Mouse (Mus musculus) liver, embryonic 13.5 days (tissue): ENCODE data around the gene Trpv6. TPM values are rescaled to one million over a fixed set of nuclear protein-coding genes. Genes with fewer than 3 reads are reported as not detected.

Source experiments
- ATAC-seq: fragments of 200-750 bp; cut with Nextera tagmentation; 2 replicates; pipeline ENCODE4 v1.8.0; 2017; ENCODE audit warnings: low read depth, mild to moderate bottlenecking, moderate number of reproducible peaks, moderate library complexity
- DNase-seq: peaks from one replicate; pipeline ENCODE4 v3.0.0; 2022
- H3K27ac ChIP-seq: fragments of 300-500 bp; sonication (generic); 2 replicates; pipeline ENCODE4 v1.5.1; 2015; ENCODE audit warnings: moderate library complexity, mild to moderate bottlenecking, inconsistent platforms
- H3K27me3 ChIP-seq: fragments of 300-500 bp; sonication (generic); 2 replicates; pipeline ENCODE4 v1.6.1; 2015; ENCODE audit warnings: mild to moderate bottlenecking, inconsistent platforms
- H3K36me3 ChIP-seq: fragments of 300-500 bp; sonication (generic); 2 replicates; pipeline ENCODE4 v1.6.1; 2015; ENCODE audit warnings: mild to moderate bottlenecking, inconsistent platforms
- H3K4me1 ChIP-seq: fragments of 300-500 bp; sonication (generic); replicated peaks from 2 replicates; pipeline ENCODE4 v1.6.1; 2015; ENCODE audit warnings: inconsistent platforms
- H3K4me2 ChIP-seq: fragments of 300-500 bp; sonication (generic); 2 replicates; pipeline ENCODE4 v1.6.1; 2015; ENCODE audit warnings: inconsistent platforms, mild to moderate bottlenecking, moderate library complexity
- H3K4me3 ChIP-seq: fragments of 300-500 bp; sonication (generic); replicated peaks from 2 replicates; pipeline ENCODE4 v1.5.1; 2015; ENCODE audit warnings: mild to moderate bottlenecking, inconsistent platforms
- H3K9ac ChIP-seq: fragments of 300-500 bp; sonication (generic); 2 replicates; pipeline ENCODE4 v1.6.1; 2015; ENCODE audit warnings: mild to moderate bottlenecking, inconsistent platforms
- H3K9me3 ChIP-seq: fragments of 300-500 bp; sonication (generic); replicated peaks from 2 replicates; pipeline ENCODE4 v1.6.1; 2016; ENCODE audit warnings: inconsistent platforms
- WGBS: fragments of 180-500 bp; shearing (Covaris S2); methylation state at CpG from one replicate; pipeline ENCODE4 v1.1.7; 2015; ENCODE audit not compliant: insufficient replicate concordance; 5-methylcytosine and 5-hydroxymethylcytosine counted together
- polyA plus RNA-seq: library from polyadenylated mRNA; unstranded; fragments of >200 nt; fragmentation: Nextera tagmentation; extraction: Ambion mirVana; gene quantifications from 2 replicates; pipeline ENCODE4 v1.2.1, GENCODE M21; 2015

The Trpv6 gene
- polyA plus RNA-seq, 1 experiment from 2014 or later: 0.08 TPM

- H3K27ac ChIP-seq: no peak overlapping the region
- no peak for ATAC-seq
- H3K9ac ChIP-seq: no peak overlapping the region
- 63% methylated on average over 3 of the region's 3 CpGs for WGBS
- H3K9me3 ChIP-seq: no peaks in the 10 kb centered on the region
- H3K36me3 ChIP-seq: no peaks in the 10 kb centered on the region
- no peak for DNase-seq
- no peak overlapping the region for H3K4me3 ChIP-seq
- H3K27me3 ChIP-seq: no peaks in the 10 kb centered on the region
- H3K4me2 ChIP-seq: no peak overlapping the region
- H3K4me1 ChIP-seq: no peaks in the 10 kb centered on the region; the same call in 1 of the 2 replicates
Observed at GRCm38 (mm10) chr6:41646220-41646619, 10.0 kb upstream of the Trpv6 start.

GRCm38 (mm10) chr6:41643227-41643626, 7.0 kb upstream of the Trpv6 start:
- H3K27ac ChIP-seq: no peak overlapping the region
- no peak for DNase-seq
- H3K27me3 ChIP-seq: no peaks in the 10 kb centered on the region
- H3K9me3 ChIP-seq: no peaks in the 10 kb centered on the region
- H3K4me3 ChIP-seq: no peak overlapping the region
- WGBS: 74% methylated on average over 3 of the region's 3 CpGs
- no peaks in the 10 kb centered on the region; the same call in 1 of the 2 replicates for H3K4me1 ChIP-seq
- no peaks in the 10 kb centered on the region for H3K36me3 ChIP-seq
- H3K9ac ChIP-seq: no peak overlapping the region
- peak; percentile 51; the same call in 1 of the 2 replicates for ATAC-seq
- no peak overlapping the region for H3K4me2 ChIP-seq

GRCm38 (mm10) chr6:41642765-41643164, 6.6 kb upstream of the Trpv6 start:
- DNase-seq (no peak), ATAC-seq (no peak)
- Histone ChIP-seq H3K4me3 (no peak overlapping the region), H3K4me1 (no peaks in the 10 kb centered on the region; the same call in 1 of the 2 replicates), H3K4me2 (no peak overlapping the region), H3K27me3 (no peaks in the 10 kb centered on the region), H3K27ac (no peak overlapping the region), H3K36me3 (no peaks in the 10 kb centered on the region), H3K9me3 (no peaks in the 10 kb centered on the region), H3K9ac (no peak overlapping the region)
- WGBS: 68% methylated on average over 4 of the region's 4 CpGs

GRCm38 (mm10) chr6:41641173-41641866, 5.1 kb upstream of the Trpv6 start:
- Histone ChIP-seq H3K27me3 (no peaks in the 10 kb centered on the region), H3K36me3 (no peaks in the 10 kb centered on the region), H3K4me1 (no peaks in the 10 kb centered on the region; the same call in 1 of the 2 replicates), H3K4me3 (no peak overlapping the region), H3K4me2 (no peak overlapping the region), H3K9ac (no peak overlapping the region), H3K27ac (no peak overlapping the region), H3K9me3 (no peaks in the 10 kb centered on the region)
- no peak for ATAC-seq
- 49% methylated on average over 6 of the region's 6 CpGs for WGBS
- DNase-seq: no peak

- Histone ChIP-seq H3K27ac (no peak overlapping the region), H3K9me3 (no peaks in the 10 kb centered on the region), H3K27me3 (no peaks in the 10 kb centered on the region), H3K36me3 (no peaks in the 10 kb centered on the region), H3K9ac (no peak overlapping the region), H3K4me1 (no peaks in the 10 kb centered on the region; the same call in 1 of the 2 replicates), H3K4me2 (no peak overlapping the region), H3K4me3 (no peak overlapping the region)
- DNase-seq (no peak), ATAC-seq (no peak)
- 70% methylated on average over 3 of the region's 3 CpGs for WGBS
Observed at GRCm38 (mm10) chr6:41640449-41640848, 4.2 kb upstream of the Trpv6 start.

GRCm38 (mm10) chr6:41637927-41638506, 1.8 kb upstream of the Trpv6 start:
- no peaks in the 10 kb centered on the region for H3K36me3 ChIP-seq
- no peaks in the 10 kb centered on the region for H3K9me3 ChIP-seq
- ATAC-seq (peak; percentile 51), DNase-seq (no peak)
- H3K4me3 ChIP-seq: no peak overlapping the region
- no peaks in the 10 kb centered on the region for H3K27me3 ChIP-seq
- H3K4me2 ChIP-seq: no peak overlapping the region
- H3K27ac ChIP-seq: no peak overlapping the region
- 59% methylated on average over 6 of the region's 6 CpGs for WGBS
- no peaks in the 10 kb centered on the region; the same call in 1 of the 2 replicates for H3K4me1 ChIP-seq
- no peak overlapping the region for H3K9ac ChIP-seq

- Histone ChIP-seq H3K9ac (no peak overlapping the region), H3K4me3 (no peak overlapping the region), H3K27ac (no peak overlapping the region), H3K27me3 (no peaks in the 10 kb centered on the region), H3K9me3 (no peaks in the 10 kb centered on the region), H3K4me1 (no peaks in the 10 kb centered on the region; the same call in 1 of the 2 replicates), H3K4me2 (no peak overlapping the region), H3K36me3 (no peaks in the 10 kb centered on the region)
- 36% methylated on average over 1 of the region's 1 CpGs for WGBS
- no peak for DNase-seq
- no peak for ATAC-seq
Observed at GRCm38 (mm10) chr6:41637393-41637792, 1.2 kb upstream of the Trpv6 start.

GRCm38 (mm10) chr6:41635211-41635610, 994 bp downstream of the Trpv6 start:
- WGBS: 50% methylated on average over 1 of the region's 1 CpGs
- Histone ChIP-seq H3K36me3 (no peaks in the 10 kb centered on the region), H3K4me1 (no peaks in the 10 kb centered on the region), H3K27me3 (no peaks in the 10 kb centered on the region), H3K4me2 (no peak overlapping the region), H3K27ac (no peak overlapping the region), H3K9ac (no peak overlapping the region), H3K4me3 (no peak overlapping the region), H3K9me3 (no peaks in the 10 kb centered on the region)
- ATAC-seq (no peak), DNase-seq (no peak)

- no peak for DNase-seq
- H3K4me3 ChIP-seq: no peak overlapping the region
- ATAC-seq: no peak
Observed at GRCm38 (mm10) chr6:41631549-41631948, 4.7 kb downstream of the Trpv6 start.

GRCm38 (mm10) chr6:41630791-41631190, 5.4 kb downstream of the Trpv6 start:
- Histone ChIP-seq H3K27ac (no peak overlapping the region), H3K4me1 (no peaks in the 10 kb centered on the region), H3K9ac (no peak overlapping the region), H3K36me3 (no peaks in the 10 kb centered on the region), H3K4me3 (no peak overlapping the region), H3K27me3 (no peaks in the 10 kb centered on the region), H3K4me2 (no peak overlapping the region), H3K9me3 (no peaks in the 10 kb centered on the region)
- WGBS: 39% methylated on average over 2 of the region's 2 CpGs
- no peak for DNase-seq
- no peak for ATAC-seq

More at GRCm38 (mm10) chr6:41631549-41631948, 4.7 kb downstream of the Trpv6 start:
- WGBS: 59% methylated on average over 4 of the region's 4 CpGs
- no peak overlapping the region for H3K9ac ChIP-seq
- H3K27me3 ChIP-seq: no peaks in the 10 kb centered on the region
- H3K9me3 ChIP-seq: no peaks in the 10 kb centered on the region
- H3K27ac ChIP-seq: no peak overlapping the region
- H3K4me2 ChIP-seq: no peak overlapping the region
- H3K4me1 ChIP-seq: no peaks in the 10 kb centered on the region
- H3K36me3 ChIP-seq: no peaks in the 10 kb centered on the region

GRCm38 (mm10) chr6:41628180-41628579, 8.0 kb downstream of the Trpv6 start:
- Histone ChIP-seq H3K4me3 (no peak overlapping the region), H3K4me2 (no peak overlapping the region), H3K9ac (no peak overlapping the region), H3K27ac (no peak overlapping the region), H3K4me1 (no peaks in the 10 kb centered on the region), H3K27me3 (no peaks in the 10 kb centered on the region), H3K9me3 (no peaks in the 10 kb centered on the region), H3K36me3 (no peaks in the 10 kb centered on the region)
- ATAC-seq (no peak), DNase-seq (no peak)
- WGBS: 26% methylated on average over 1 of the region's 1 CpGs

GRCm38 (mm10) chr6:41622661-41623060, 13.5 kb downstream of the Trpv6 start:
- no peak overlapping the region for H3K9ac ChIP-seq
- no peaks in the 10 kb centered on the region for H3K36me3 ChIP-seq
- DNase-seq (peak; percentile 18), ATAC-seq (no peak)
- no peak overlapping the region for H3K27ac ChIP-seq
- H3K4me2 ChIP-seq: no peak overlapping the region
- no peaks in the 10 kb centered on the region for H3K27me3 ChIP-seq
- no peaks in the 10 kb centered on the region for H3K4me1 ChIP-seq
- no peaks in the 10 kb centered on the region for H3K9me3 ChIP-seq
- WGBS: 52% methylated on average over 9 of the region's 9 CpGs
- no peak overlapping the region for H3K4me3 ChIP-seq
